Mouse (Mus musculus): ENCODE results near the gene Selenok. TPM values are rescaled to one million over a fixed set of nuclear protein-coding genes. Genes with fewer than 3 reads are reported as not detected.

Gene Selenok
- 171 TPM for polyA plus RNA-seq (2015; fragmentation: Illumina TruSeq; extraction: RNeasy Lipid Tissue Mini Kit (QIAGEN cat#74804); ENCODE audit: insufficient read depth, low replicate concordance)

GRCm38 (mm10) chr14:29968075-29968821 lies at the start of gene Selenok:
Selenok (plus strand) TSS chr14:29968308.

DNA sequence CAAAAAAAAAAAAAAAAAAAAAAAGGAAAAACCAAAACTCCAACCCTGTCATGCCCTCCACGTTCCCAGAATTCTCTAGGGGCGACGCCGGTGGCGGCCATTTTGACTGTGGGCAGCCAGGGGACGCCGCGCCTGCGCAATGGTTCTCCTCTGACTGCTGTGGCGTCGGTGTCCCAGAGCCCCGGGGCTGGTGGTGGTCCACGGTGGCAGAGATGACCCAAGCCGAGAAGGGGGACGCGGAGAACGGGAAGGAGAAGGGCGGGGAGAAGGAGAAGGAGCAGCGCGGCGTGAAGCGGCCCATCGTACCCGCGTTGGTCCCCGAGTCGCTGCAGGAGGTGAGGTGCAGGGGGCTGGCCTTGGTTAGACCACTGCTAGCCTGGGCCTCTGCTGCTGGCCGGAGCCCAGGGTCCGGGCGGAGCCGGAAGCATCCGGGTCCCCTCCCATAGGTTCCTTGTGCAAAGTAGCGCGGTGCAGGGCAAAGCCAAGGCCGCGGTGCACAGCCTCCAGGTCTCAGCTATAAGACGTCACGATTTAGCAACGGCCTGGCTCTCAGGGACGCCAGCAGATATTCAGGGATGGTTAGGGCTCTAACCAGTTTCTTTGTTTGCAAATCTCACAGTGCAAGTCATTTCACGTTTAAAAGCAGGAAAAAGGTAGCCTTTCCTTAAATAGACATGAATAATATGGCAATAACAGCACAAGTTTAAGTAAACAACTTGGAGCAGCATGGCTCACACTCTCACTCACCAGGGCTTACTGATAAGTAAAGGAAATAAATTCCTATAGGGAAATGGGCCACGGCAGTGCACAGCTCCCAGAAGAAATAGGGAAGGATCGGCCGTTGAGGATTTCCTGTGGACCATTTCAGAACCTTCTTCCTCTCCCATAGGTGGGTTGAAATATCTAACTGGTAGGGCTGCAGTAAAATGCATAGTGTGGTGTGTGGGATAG lies 10.4 kb downstream of the Selenok start, which contains the start of gene Actr8:
TSS of gene Actr8 (plus strand) at position 84 of the 951 bp plus-strand sequence.

DNA sequence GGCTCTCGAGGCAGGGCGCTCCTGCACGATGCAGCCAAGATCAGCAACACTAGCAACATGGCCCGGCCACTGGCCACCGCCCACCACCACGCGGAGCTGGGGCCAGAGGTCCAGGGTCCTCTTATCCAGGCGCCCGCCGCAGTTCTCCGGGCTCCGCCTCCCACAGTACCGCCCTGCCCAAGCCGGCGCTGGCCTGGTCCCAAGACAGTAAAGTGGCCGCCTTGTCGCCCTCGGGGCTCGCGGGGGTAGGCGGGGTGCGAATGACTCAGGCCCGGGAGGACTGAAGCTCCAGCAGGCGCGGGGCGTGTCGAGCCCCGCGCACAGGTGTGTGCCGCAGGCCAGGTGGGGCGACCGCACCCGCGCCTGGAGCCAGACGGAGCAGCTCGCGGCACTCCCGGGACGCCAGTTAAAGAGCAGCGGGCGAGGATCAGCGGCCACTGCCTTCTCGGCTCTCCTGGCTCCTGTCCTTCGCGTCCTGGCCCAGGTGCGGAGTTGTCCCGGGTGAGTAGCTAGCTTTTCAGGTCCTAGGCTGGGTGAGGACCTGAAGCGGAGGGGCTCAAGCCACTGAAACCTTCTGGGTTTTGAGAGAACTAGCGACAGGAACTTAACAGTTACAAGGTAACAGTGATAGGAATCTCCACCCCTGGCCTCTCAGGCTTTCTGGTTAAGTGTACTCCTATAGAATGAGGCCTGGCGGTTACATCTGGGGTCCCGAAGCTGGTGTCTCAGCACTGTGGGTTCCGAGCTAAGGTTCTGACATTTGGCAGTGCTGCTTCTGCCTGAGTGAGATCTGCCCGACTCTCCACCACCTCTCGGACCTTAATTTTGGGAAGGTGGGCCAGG lies 40.8 kb downstream of the Selenok start, which contains the start of the genes Il17rb and Chdh:
TSS of gene Il17rb (minus strand) at position 164 of the 843 bp plus-strand sequence.
TSS of gene Chdh (plus strand) at position 291 of the 843 bp plus-strand sequence.

Other genes starting within 250 kb of the Selenok start
- 0.95 TPM for gene Cacna2d3, start 246.4 kb upstream of the Selenok start, polyA plus RNA-seq (2015; fragmentation: Illumina TruSeq; extraction: RNeasy Lipid Tissue Mini Kit (QIAGEN cat#74804); ENCODE audit: insufficient read depth, low replicate concordance)
- 42.4 TPM for gene Actr8, start 10.0 kb downstream of the Selenok start, polyA plus RNA-seq (2015; fragmentation: Illumina TruSeq; extraction: RNeasy Lipid Tissue Mini Kit (QIAGEN cat#74804); ENCODE audit: insufficient read depth, low replicate concordance)
- gene Il17rb, start 40.6 kb downstream of the Selenok start, polyA plus RNA-seq (2015; fragmentation: Illumina TruSeq; extraction: RNeasy Lipid Tissue Mini Kit (QIAGEN cat#74804); ENCODE audit: insufficient read depth, low replicate concordance) = 2.7 TPM
- 1.3 TPM for gene Chdh, start 40.7 kb downstream of the Selenok start, polyA plus RNA-seq (2015; fragmentation: Illumina TruSeq; extraction: RNeasy Lipid Tissue Mini Kit (QIAGEN cat#74804); ENCODE audit: insufficient read depth, low replicate concordance)